Mouse (Mus musculus): ENCODE measurements around the gene Cap2. TPM values are rescaled to one million over a fixed set of nuclear protein-coding genes. Genes with fewer than 3 reads are reported as not detected.

Gene Cap2
- polyA plus RNA-seq, 1 experiment from 2014 or later: 182 TPM

DNA sequence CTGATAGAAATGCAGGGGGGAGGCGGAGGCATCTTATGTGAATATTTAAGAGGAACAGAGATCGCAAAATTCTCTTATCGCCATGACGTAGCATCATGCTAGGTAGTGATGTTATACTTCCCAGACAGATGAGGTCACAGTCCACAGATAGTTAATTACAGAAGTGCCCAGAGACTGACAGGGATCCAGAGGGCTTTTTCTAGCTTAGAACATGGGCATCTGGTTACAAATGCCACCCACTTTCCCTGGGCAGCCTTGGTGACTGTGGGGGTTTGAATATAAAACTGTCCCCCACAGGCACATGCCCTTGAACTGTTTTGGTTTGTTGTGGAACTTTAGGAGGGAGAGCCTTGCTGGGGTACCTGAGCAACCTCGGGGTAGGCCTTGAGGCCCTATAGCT lies 87.0 kb downstream of the Cap2 start:
- no peak overlapping the region for H3K4me3 ChIP-seq (ENCODE audit: low read length)
- WGBS: 82% methylated on average over 5 of the region's 5 CpGs
- no peak overlapping the region for H3K27ac ChIP-seq (ENCODE audit: low read length)
- H3K36me3 ChIP-seq (ENCODE audit: control insufficient read depth, insufficient read depth): no peaks in the 10 kb centered on the region
- no peak overlapping the region for H3K9ac ChIP-seq (ENCODE audit: low read length)
- no peaks in the 10 kb centered on the region for H3K9me3 ChIP-seq (replicated peaks; ENCODE audit: control insufficient read depth, low read length)
- H3K4me2 ChIP-seq (ENCODE audit: low read depth, low read length): no peak overlapping the region
- H3K4me1 ChIP-seq (ENCODE audit: control insufficient read depth, insufficient read depth, low read length): no peaks in the 10 kb centered on the region
- no peaks in the 10 kb centered on the region for H3K27me3 ChIP-seq (ENCODE audit: control insufficient read depth, insufficient read depth, low read length)
- no peak for ATAC-seq (replicated peaks; ENCODE audit: extremely low read depth, insufficient read depth, low FRiP score)

DNA sequence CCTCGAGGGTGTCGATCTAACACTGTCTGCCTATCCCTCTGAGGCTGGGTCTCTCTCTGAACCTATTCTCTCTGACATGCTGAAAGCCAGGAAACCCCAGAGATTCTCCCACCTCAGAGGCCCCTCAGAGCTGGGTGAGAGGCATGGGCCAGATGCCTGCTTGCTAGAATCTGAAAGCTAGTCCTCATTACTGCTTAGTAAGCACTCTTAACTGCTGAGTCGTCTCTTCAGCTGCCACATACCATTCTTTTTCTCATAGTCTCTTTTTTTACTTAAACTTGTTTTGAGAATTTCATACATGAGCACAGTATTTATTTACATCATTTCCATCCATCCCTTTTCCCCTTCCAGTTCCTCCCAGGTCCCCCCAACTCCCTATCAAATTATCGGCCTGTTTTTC lies 89.2 kb downstream of the Cap2 start:
- no peak overlapping the region for H3K27ac ChIP-seq (ENCODE audit: low read length)
- H3K9me3 ChIP-seq (replicated peaks; ENCODE audit: control insufficient read depth, low read length): no peaks in the 10 kb centered on the region
- H3K36me3 ChIP-seq (ENCODE audit: control insufficient read depth, insufficient read depth): no peaks in the 10 kb centered on the region
- no peak overlapping the region for H3K4me3 ChIP-seq (ENCODE audit: low read length)
- no peak overlapping the region for H3K9ac ChIP-seq (ENCODE audit: low read length)
- no peak overlapping the region for H3K4me2 ChIP-seq (ENCODE audit: low read depth, low read length)
- no peaks in the 10 kb centered on the region for H3K27me3 ChIP-seq (ENCODE audit: control insufficient read depth, insufficient read depth, low read length)
- WGBS: 84% methylated on average over 4 of the region's 4 CpGs
- no peaks in the 10 kb centered on the region for H3K4me1 ChIP-seq (ENCODE audit: control insufficient read depth, insufficient read depth, low read length)
- ATAC-seq (replicated peaks; ENCODE audit: extremely low read depth, insufficient read depth, low FRiP score): no peak

DNA sequence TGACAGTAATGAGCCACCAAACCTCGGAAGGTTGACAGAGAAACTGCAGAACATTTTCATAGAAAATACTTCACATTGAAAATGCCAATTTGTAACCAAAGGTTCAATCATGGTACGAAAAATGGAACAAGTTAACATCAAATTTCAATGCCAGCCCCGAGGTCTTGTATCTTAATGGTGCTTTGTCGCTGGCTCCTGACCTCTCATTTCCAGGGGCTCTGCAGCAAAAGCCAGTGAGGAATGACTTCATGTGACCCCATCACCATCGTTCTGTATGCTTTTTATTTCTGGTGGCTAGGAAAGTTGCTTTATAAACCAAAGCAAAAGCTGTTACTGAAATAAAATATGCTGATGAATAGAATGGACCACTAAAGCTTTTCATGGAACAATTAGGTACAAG lies 99.0 kb downstream of the Cap2 start:
- Histone ChIP-seq H3K9me3 (replicated peaks; ENCODE audit: control insufficient read depth, low read length) (no peaks in the 10 kb centered on the region), H3K4me1 (ENCODE audit: control insufficient read depth, insufficient read depth, low read length) (0 out of 2 replicates have a peak, but pooled peaks cover 3% of the 10 kb centered on the region), H3K9ac (ENCODE audit: low read length) (no peak overlapping the region), H3K36me3 (ENCODE audit: control insufficient read depth, insufficient read depth) (no peaks in the 10 kb centered on the region), H3K4me3 (ENCODE audit: low read length) (no peak overlapping the region), H3K4me2 (ENCODE audit: low read depth, low read length) (no peak overlapping the region), H3K27me3 (ENCODE audit: control insufficient read depth, insufficient read depth, low read length) (no peaks in the 10 kb centered on the region), H3K27ac (ENCODE audit: low read length) (no peak overlapping the region; the same call in 1 of the 2 replicates)
- ATAC-seq (replicated peaks; ENCODE audit: extremely low read depth, insufficient read depth, low FRiP score): no peak
- WGBS: 82% methylated on average over 5 of the region's 5 CpGs

- Histone ChIP-seq H3K27ac (ENCODE audit: low read length) (no peak overlapping the region), H3K9ac (ENCODE audit: low read length) (no peak overlapping the region), H3K27me3 (ENCODE audit: control insufficient read depth, insufficient read depth, low read length) (no peaks in the 10 kb centered on the region), H3K4me3 (ENCODE audit: low read length) (no peak overlapping the region), H3K4me2 (ENCODE audit: low read depth, low read length) (no peak overlapping the region), H3K4me1 (ENCODE audit: control insufficient read depth, insufficient read depth, low read length) (0 out of 2 replicates have a peak, but pooled peaks cover 3% of the 10 kb centered on the region), H3K36me3 (ENCODE audit: control insufficient read depth, insufficient read depth) (no peaks in the 10 kb centered on the region), H3K9me3 (replicated peaks; ENCODE audit: control insufficient read depth, low read length) (no peaks in the 10 kb centered on the region)
- 85% methylated on average over 2 of the region's 2 CpGs for WGBS
- no peak for ATAC-seq (replicated peaks; ENCODE audit: extremely low read depth, insufficient read depth, low FRiP score)
Observed at GRCm38 (mm10) chr13:46601386-46601785, 99.7 kb downstream of the Cap2 start.

- Histone ChIP-seq H3K4me3 (ENCODE audit: low read length) (no peak overlapping the region), H3K27ac (ENCODE audit: low read length) (no peak overlapping the region), H3K36me3 (ENCODE audit: control insufficient read depth, insufficient read depth) (no peaks in the 10 kb centered on the region), H3K9me3 (replicated peaks; ENCODE audit: control insufficient read depth, low read length) (no peaks in the 10 kb centered on the region), H3K4me2 (ENCODE audit: low read depth, low read length) (no peak overlapping the region), H3K27me3 (ENCODE audit: control insufficient read depth, insufficient read depth, low read length) (no peaks in the 10 kb centered on the region), H3K4me1 (ENCODE audit: control insufficient read depth, insufficient read depth, low read length) (0 out of 2 replicates have a peak, but pooled peaks cover 3% of the 10 kb centered on the region), H3K9ac (ENCODE audit: low read length) (no peak overlapping the region)
- WGBS: 53% methylated on average over 11 of the region's 11 CpGs
- ATAC-seq (replicated peaks; ENCODE audit: extremely low read depth, insufficient read depth, low FRiP score): no peak
Observed at GRCm38 (mm10) chr13:46602674-46603073, 101.0 kb downstream of the Cap2 start.

DNA sequence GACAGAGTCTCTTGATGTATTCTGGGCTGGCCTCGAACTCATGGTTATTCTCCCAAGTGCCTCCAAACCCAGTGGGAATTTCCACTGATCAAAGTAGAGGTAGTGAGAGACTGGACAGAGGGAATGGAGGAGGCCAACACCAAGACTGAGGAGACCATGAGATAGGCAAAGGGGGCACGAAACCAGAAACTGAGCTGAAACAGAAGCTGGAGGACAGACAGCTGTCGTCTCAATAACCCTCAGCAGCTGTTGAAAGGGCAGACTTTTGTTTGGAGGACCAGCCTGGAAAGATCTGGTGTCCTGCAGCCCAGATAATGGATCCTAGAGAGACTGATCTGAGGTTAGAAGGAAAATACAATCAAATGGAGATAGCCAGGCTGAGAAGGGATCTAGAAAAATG lies 109.4 kb downstream of the Cap2 start:
- no peak overlapping the region for H3K4me3 ChIP-seq (ENCODE audit: low read length)
- no peaks in the 10 kb centered on the region for H3K27me3 ChIP-seq (ENCODE audit: control insufficient read depth, insufficient read depth, low read length)
- peak overlapping the region; percentile 56; the same call in 1 of the 2 replicates for H3K27ac ChIP-seq (ENCODE audit: low read length)
- WGBS: 55% methylated on average over 3 of the region's 3 CpGs
- ATAC-seq (replicated peaks; ENCODE audit: extremely low read depth, insufficient read depth, low FRiP score): no peak
- peaks cover 13% of the 10 kb centered on the region for H3K36me3 ChIP-seq (ENCODE audit: control insufficient read depth, insufficient read depth)
- no peak overlapping the region for H3K4me2 ChIP-seq (ENCODE audit: low read depth, low read length)
- H3K9ac ChIP-seq (ENCODE audit: low read length): no peak overlapping the region
- no peaks in the 10 kb centered on the region for H3K9me3 ChIP-seq (replicated peaks; ENCODE audit: control insufficient read depth, low read length)
- no peaks in the 10 kb centered on the region for H3K4me1 ChIP-seq (ENCODE audit: control insufficient read depth, insufficient read depth, low read length)

- no peak overlapping the region for H3K9ac ChIP-seq (ENCODE audit: low read length)
- H3K4me2 ChIP-seq (ENCODE audit: low read depth, low read length): no peak overlapping the region
- WGBS: 74% methylated on average over 6 of the region's 6 CpGs
- no peak overlapping the region for H3K27ac ChIP-seq (ENCODE audit: low read length)
- no peak for ATAC-seq (replicated peaks; ENCODE audit: extremely low read depth, insufficient read depth, low FRiP score)
- no peaks in the 10 kb centered on the region for H3K9me3 ChIP-seq (replicated peaks; ENCODE audit: control insufficient read depth, low read length)
- H3K4me1 ChIP-seq (ENCODE audit: control insufficient read depth, insufficient read depth, low read length): no peaks in the 10 kb centered on the region
- peaks cover 21% of the 10 kb centered on the region for H3K36me3 ChIP-seq (ENCODE audit: control insufficient read depth, insufficient read depth)
- no peaks in the 10 kb centered on the region for H3K27me3 ChIP-seq (ENCODE audit: control insufficient read depth, insufficient read depth, low read length)
- H3K4me3 ChIP-seq (ENCODE audit: low read length): no peak overlapping the region
Observed at GRCm38 (mm10) chr13:46613694-46614272, 112.1 kb downstream of the Cap2 start.

DNA sequence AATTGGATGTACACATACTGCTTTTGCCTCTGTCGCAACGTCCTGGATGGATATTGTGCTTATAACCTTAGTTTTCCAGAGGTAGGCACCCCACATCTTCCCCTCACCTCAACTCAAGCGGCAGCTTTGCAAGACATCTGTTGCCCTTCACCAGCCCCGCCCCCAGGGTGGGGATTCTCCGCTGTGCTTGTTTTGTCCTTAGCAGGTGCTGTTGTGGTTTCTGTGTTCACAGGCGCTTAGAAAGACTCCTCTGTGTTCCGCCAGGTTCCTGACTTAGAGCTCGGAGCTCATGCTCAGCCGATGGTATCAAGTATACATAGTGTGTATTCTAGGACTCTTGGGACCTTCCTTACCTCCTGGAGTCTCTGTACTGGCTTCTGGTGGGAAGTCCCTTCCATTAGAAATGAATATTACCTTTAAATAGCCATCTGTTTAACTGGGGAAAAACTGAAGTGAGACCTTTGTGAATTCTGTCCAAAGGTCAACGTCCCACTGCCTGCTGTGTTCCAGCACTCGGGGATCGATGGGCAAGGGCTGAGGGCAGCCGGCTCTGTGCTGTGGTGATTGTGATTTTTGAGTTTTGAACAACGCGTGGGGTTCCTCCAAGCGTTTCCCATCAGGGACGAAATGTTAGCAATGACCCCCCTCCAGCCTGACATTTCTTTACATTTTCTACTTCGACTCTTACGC lies 115.2 kb downstream of the Cap2 start:
- H3K36me3 ChIP-seq (ENCODE audit: control insufficient read depth, insufficient read depth): peaks cover 17% of the 10 kb centered on the region; the same call in 1 of the 2 replicates

GRCm38 (mm10) chr13:46619633-46620032 lies 118.0 kb downstream of the Cap2 start:
- 0 out of 2 replicates have a peak, but pooled peaks have one; percentile 23 for ATAC-seq (replicated peaks; ENCODE audit: extremely low read depth, insufficient read depth, low FRiP score)
- no peak overlapping the region for H3K9ac ChIP-seq (ENCODE audit: low read length)
- 50% methylated on average over 11 of the region's 11 CpGs for WGBS
- no peaks in the 10 kb centered on the region for H3K4me1 ChIP-seq (ENCODE audit: control insufficient read depth, insufficient read depth, low read length)
- no peaks in the 10 kb centered on the region for H3K9me3 ChIP-seq (replicated peaks; ENCODE audit: control insufficient read depth, low read length)
- H3K4me3 ChIP-seq (ENCODE audit: low read length): no peak overlapping the region
- no peaks in the 10 kb centered on the region for H3K27me3 ChIP-seq (ENCODE audit: control insufficient read depth, insufficient read depth, low read length)
- no peak overlapping the region for H3K4me2 ChIP-seq (ENCODE audit: low read depth, low read length)
- peaks cover 28% of the 10 kb centered on the region for H3K36me3 ChIP-seq (ENCODE audit: control insufficient read depth, insufficient read depth)
- H3K27ac ChIP-seq (ENCODE audit: low read length): no peak overlapping the region

More for the DNA sequence above, 115.2 kb downstream of the Cap2 start:
- ATAC-seq (replicated peaks; ENCODE audit: extremely low read depth, insufficient read depth, low FRiP score): no peak
- Histone ChIP-seq H3K4me3 (ENCODE audit: low read length) (no peak overlapping the region), H3K4me1 (ENCODE audit: control insufficient read depth, insufficient read depth, low read length) (no peaks in the 10 kb centered on the region), H3K27me3 (ENCODE audit: control insufficient read depth, insufficient read depth, low read length) (no peaks in the 10 kb centered on the region), H3K27ac (ENCODE audit: low read length) (no peak overlapping the region), H3K9ac (ENCODE audit: low read length) (no peak overlapping the region), H3K4me2 (ENCODE audit: low read depth, low read length) (no peak overlapping the region), H3K9me3 (replicated peaks; ENCODE audit: control insufficient read depth, low read length) (no peaks in the 10 kb centered on the region)
- 89% methylated on average over 19 of the region's 19 CpGs for WGBS
